Mouse (Mus musculus): ENCODE results near the gene Supt6.

The Supt6 gene

GRCm38 (mm10) chr11:78182450-78182849, 63.3 kb downstream of the Supt6 start:
- no peak for DNase-seq (ENCODE audit: low spot score)

GRCm38 (mm10) chr11:78181830-78182357, 63.9 kb downstream of the Supt6 start:
- DNase-seq (ENCODE audit: low spot score) = no peak

- no peak for DNase-seq (ENCODE audit: low spot score)
These were observed 65.6 kb downstream of the Supt6 start for GRCm38 (mm10) chr11:78180081-78180761.

GRCm38 (mm10) chr11:78179438-78179999, 66.3 kb downstream of the Supt6 start:
- DNase-seq (ENCODE audit: low spot score) = no peak

GRCm38 (mm10) chr11:78178859-78179437, 66.8 kb downstream of the Supt6 start:
- DNase-seq (ENCODE audit: low spot score) = peak; percentile 70

- peak; percentile 97 for DNase-seq (ENCODE audit: low spot score)
These were observed 67.6 kb downstream of the Supt6 start for GRCm38 (mm10) chr11:78177903-78178858.

- DNase-seq (ENCODE audit: low spot score) = peak; percentile 71
These were observed 68.3 kb downstream of the Supt6 start for GRCm38 (mm10) chr11:78177437-78177836.

- peak; percentile 29 for DNase-seq (ENCODE audit: low spot score)
These were observed 68.9 kb downstream of the Supt6 start for GRCm38 (mm10) chr11:78176905-78177331.

GRCm38 (mm10) chr11:78176402-78176862, 69.4 kb downstream of the Supt6 start, which contains the start of the genes Nek8 and Tlcd1:
TSS of gene Nek8 (minus strand) at chr11:78176675.
TSS of gene Tlcd1 (plus strand) at chr11:78176711.
- DNase-seq (ENCODE audit: low spot score) = peak; percentile 94

GRCm38 (mm10) chr11:78175771-78176401, 69.9 kb downstream of the Supt6 start:
- DNase-seq (ENCODE audit: low spot score) = no peak

GRCm38 (mm10) chr11:78174506-78174905, 71.3 kb downstream of the Supt6 start:
- no peak for DNase-seq (ENCODE audit: low spot score)

GRCm38 (mm10) chr11:78172748-78173383, 72.9 kb downstream of the Supt6 start:
- DNase-seq (ENCODE audit: low spot score) = peak; percentile 64

- no peak for DNase-seq (ENCODE audit: low spot score)
These were observed 73.6 kb downstream of the Supt6 start for GRCm38 (mm10) chr11:78172034-78172747.

GRCm38 (mm10) chr11:78171328-78171727, 74.5 kb downstream of the Supt6 start:
- DNase-seq (ENCODE audit: low spot score) = no peak

- DNase-seq (ENCODE audit: low spot score) = no peak
These were observed 75.5 kb downstream of the Supt6 start for GRCm38 (mm10) chr11:78170306-78170705.

GRCm38 (mm10) chr11:78168541-78169468, 77.0 kb downstream of the Supt6 start:
- peak; percentile 36 for DNase-seq (ENCODE audit: low spot score)

- no peak for DNase-seq (ENCODE audit: low spot score)
These were observed 78.4 kb downstream of the Supt6 start for GRCm38 (mm10) chr11:78167257-78167959.

- no peak for DNase-seq (ENCODE audit: low spot score)
These were observed 79.1 kb downstream of the Supt6 start for GRCm38 (mm10) chr11:78166640-78167039.

All from lung, postnatal 25 days (tissue).